Mouse (Mus musculus): ENCODE measurements around the gene Cilp2.

DNA sequence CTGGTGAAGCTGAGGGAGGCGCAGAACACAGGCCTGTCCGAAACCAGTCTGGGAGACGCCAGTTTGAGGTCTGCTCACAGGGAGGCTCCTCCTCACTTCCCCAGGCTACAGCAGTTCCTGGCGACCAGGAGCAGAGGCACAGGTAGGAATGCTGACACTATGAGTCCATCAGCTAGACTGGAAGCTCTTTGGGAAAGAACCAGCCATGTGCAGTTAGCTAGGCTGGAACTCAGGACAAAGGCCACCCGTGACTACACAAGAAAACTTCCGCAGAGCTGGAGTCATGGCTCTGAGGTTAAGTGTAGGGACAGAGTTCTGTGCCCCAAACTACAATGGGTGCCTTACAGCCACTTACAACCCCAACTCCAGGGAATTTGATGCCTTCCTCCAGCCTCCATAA is 10.4 kb upstream of the Cilp2 start:
- no peak for TF ChIP-seq POLR2A (IDR thresholded peaks at IDR 0.05; ENCODE audit: extremely low read depth, insufficient read depth, low read length)
- TF ChIP-seq CTCF (IDR thresholded peaks at IDR 0.05; ENCODE audit: low read depth, low read length): no peak

Measured in liver, adult 2 months (tissue).